Mouse (Mus musculus) thymus, postnatal 14 days (tissue): ENCODE results near the gene Blvrb.

Experiments used
- DNase-seq: peaks from one replicate; pipeline ENCODE4 v3.0.0; 2021

The Blvrb gene

GRCm38 (mm10) chr7:27449256-27449862 is 1.6 kb downstream of the Blvrb start:
- peak; percentile 64 for DNase-seq

- DNase-seq, result no peak
These were observed 3.6 kb downstream of the Blvrb start for GRCm38 (mm10) chr7:27451359-27451758.

GRCm38 (mm10) chr7:27452206-27452770 is 4.5 kb downstream of the Blvrb start:
- DNase-seq, result no peak

- no peak for DNase-seq
These were observed 6.8 kb downstream of the Blvrb start for GRCm38 (mm10) chr7:27454461-27455121.

GRCm38 (mm10) chr7:27455273-27455672 is 7.5 kb downstream of the Blvrb start:
- no peak for DNase-seq

- DNase-seq, result no peak
These were observed 10.8 kb downstream of the Blvrb start for GRCm38 (mm10) chr7:27458614-27459013.

GRCm38 (mm10) chr7:27459640-27460039 is 11.9 kb downstream of the Blvrb start:
- DNase-seq, result no peak

- no peak for DNase-seq
These were observed 12.7 kb downstream of the Blvrb start for GRCm38 (mm10) chr7:27460477-27460876.

- DNase-seq, result no peak
These were observed 19.9 kb downstream of the Blvrb start for GRCm38 (mm10) chr7:27467648-27468047.

GRCm38 (mm10) chr7:27471390-27472120 is 23.8 kb downstream of the Blvrb start:
- no peak for DNase-seq

- DNase-seq, result no peak
These were observed 24.8 kb downstream of the Blvrb start for GRCm38 (mm10) chr7:27472596-27472995.

GRCm38 (mm10) chr7:27473156-27473834 is 25.5 kb downstream of the Blvrb start, which contains the start of gene Sertad3:
Sertad3 (plus strand) TSS chr7:27473768.
- peak; percentile 99 for DNase-seq

GRCm38 (mm10) chr7:27473835-27474489 is 26.2 kb downstream of the Blvrb start:
- no peak for DNase-seq

GRCm38 (mm10) chr7:27474490-27474954 is 26.7 kb downstream of the Blvrb start:
- DNase-seq, result peak; percentile 94

- no peak for DNase-seq
These were observed 27.8 kb downstream of the Blvrb start for GRCm38 (mm10) chr7:27475596-27475995.

GRCm38 (mm10) chr7:27476098-27476635 is 28.4 kb downstream of the Blvrb start:
- no peak for DNase-seq

- DNase-seq, result no peak
These were observed 30.8 kb downstream of the Blvrb start for GRCm38 (mm10) chr7:27478561-27478960.

- no peak for DNase-seq
These were observed 32.0 kb downstream of the Blvrb start for GRCm38 (mm10) chr7:27479750-27480149.

GRCm38 (mm10) chr7:27480506-27480905 is 32.7 kb downstream of the Blvrb start:
- no peak for DNase-seq

GRCm38 (mm10) chr7:27480927-27481626 is 33.3 kb downstream of the Blvrb start:
- no peak for DNase-seq

- peak; percentile 78 for DNase-seq
These were observed 33.8 kb downstream of the Blvrb start for GRCm38 (mm10) chr7:27481627-27481969.
